Mouse (Mus musculus) kidney, postnatal 0 days (tissue): ENCODE results near the gene Psap. TPM values are rescaled to one million over a fixed set of nuclear protein-coding genes. Genes with fewer than 3 reads are reported as not detected.

Source experiments
- ATAC-seq: fragments of 200-750 bp; cut with Nextera tagmentation; replicated peaks from 2 replicates; pipeline ENCODE4 v1.8.0; 2017; ENCODE audit warnings: low read depth, moderate number of reproducible peaks, moderate TSS enrichment, moderate library complexity; ENCODE audit not compliant: low FRiP score
- DNase-seq: peaks from one replicate; pipeline ENCODE4 v3.0.0-alpha.2; 2016; ENCODE audit warnings: low spot score
- H3K27ac ChIP-seq: fragments of 300-500 bp; sonication (generic); 2 replicates; pipeline ENCODE4 v1.5.1; 2014; ENCODE audit warnings: mild to moderate bottlenecking
- H3K27me3 ChIP-seq: fragments of 300-500 bp; sonication (generic); 2 replicates; pipeline ENCODE4 v1.6.1; 2014; ENCODE audit warnings: low read length, mixed read lengths; ENCODE audit not compliant: insufficient read depth
- H3K36me3 ChIP-seq: fragments of 300-500 bp; sonication (generic); 2 replicates; pipeline ENCODE4 v1.6.1; 2014; ENCODE audit warnings: low read length, mixed read lengths; ENCODE audit not compliant: insufficient read depth
- H3K4me1 ChIP-seq: fragments of 300-500 bp; sonication (generic); replicated peaks from 2 replicates; pipeline ENCODE4 v1.6.1; 2014; ENCODE audit warnings: antibody characterized with exemption, low read length, mixed read lengths; ENCODE audit not compliant: insufficient read depth
- H3K4me2 ChIP-seq: fragments of 300-500 bp; sonication (generic); 2 replicates; pipeline ENCODE4 v1.6.1; 2014; ENCODE audit warnings: mild to moderate bottlenecking, low read length, moderate library complexity, mixed read lengths
- H3K4me3 ChIP-seq: fragments of 300-500 bp; sonication (generic); replicated peaks from 2 replicates; pipeline ENCODE4 v1.5.1; 2014; ENCODE audit warnings: low read depth, low read length
- H3K9ac ChIP-seq: fragments of 300-500 bp; sonication (generic); 2 replicates; pipeline ENCODE4 v1.6.1; 2014; ENCODE audit warnings: low read depth, low read length
- H3K9me3 ChIP-seq: fragments of 300-500 bp; sonication (generic); replicated peaks from 2 replicates; pipeline ENCODE4 v1.6.1; 2016; ENCODE audit warnings: low read length, inconsistent platforms, mixed read lengths
- CTCF ChIP-seq: IDR thresholded peaks from 2 replicates; pipeline ENCODE4 v1.5.1; 2016; ENCODE audit warnings: antibody characterized with exemption, low read depth, mild to moderate bottlenecking, moderate library complexity
- WGBS: fragments of 180-500 bp; shearing (Covaris S2); extraction: QIAGEN DNeasy Blood & Tissue Kit; methylation state at CpG from one replicate; pipeline ENCODE4 v1.1.7; 2014; 5-methylcytosine and 5-hydroxymethylcytosine counted together
- polyA plus RNA-seq: library from polyadenylated mRNA; unstranded; fragments of >200 nt; fragmentation: Nextera tagmentation; extraction: Ambion mirVana; gene quantifications from 2 replicates; pipeline ENCODE4 v1.2.1, GENCODE M21; 2015

Gene Psap
- polyA plus RNA-seq, 1 experiment from 2014 or later, result 142 TPM

GRCm38 (mm10) chr10:60316166-60316565 is 38.7 kb downstream of the Psap start:
- DNase-seq, result no peak
- Histone ChIP-seq H3K36me3 (no peaks in the 10 kb centered on the region), H3K9ac (no peak overlapping the region), H3K9me3 (no peaks in the 10 kb centered on the region), H3K4me3 (no peak overlapping the region), H3K27me3 (no peaks in the 10 kb centered on the region), H3K4me2 (no peak overlapping the region), H3K4me1 (no peaks in the 10 kb centered on the region), H3K27ac (no peak overlapping the region)
- 94% methylated on average over 4 of the region's 4 CpGs for WGBS
- no peak for TF ChIP-seq CTCF
- ATAC-seq, result no peak

GRCm38 (mm10) chr10:60328963-60329650 is 51.7 kb downstream of the Psap start:
- ATAC-seq (no peak), DNase-seq (no peak)
- no peaks in the 10 kb centered on the region for H3K36me3 ChIP-seq
- H3K27ac ChIP-seq, result no peak overlapping the region
- TF ChIP-seq CTCF, result no peak
- no peak overlapping the region for H3K9ac ChIP-seq
- H3K4me2 ChIP-seq, result no peak overlapping the region
- no peaks in the 10 kb centered on the region for H3K9me3 ChIP-seq
- 70% methylated on average over 11 of the region's 11 CpGs for WGBS
- H3K4me1 ChIP-seq, result no peaks in the 10 kb centered on the region
- no peak overlapping the region for H3K4me3 ChIP-seq
- no peaks in the 10 kb centered on the region for H3K27me3 ChIP-seq

- TF ChIP-seq CTCF, result no peak
- no peak for ATAC-seq
Observed at GRCm38 (mm10) chr10:60334583-60334982, 57.2 kb downstream of the Psap start.

GRCm38 (mm10) chr10:60335021-60335420 is 57.6 kb downstream of the Psap start:
- DNase-seq, result no peak
- Histone ChIP-seq H3K4me2 (no peak overlapping the region), H3K27ac (no peak overlapping the region), H3K9me3 (no peaks in the 10 kb centered on the region), H3K36me3 (no peaks in the 10 kb centered on the region), H3K4me1 (no peaks in the 10 kb centered on the region), H3K4me3 (no peak overlapping the region), H3K9ac (no peak overlapping the region), H3K27me3 (no peaks in the 10 kb centered on the region)
- no peak for ATAC-seq
- TF ChIP-seq CTCF, result no peak
- WGBS, result 91% methylated on average over 4 of the region's 4 CpGs

More at GRCm38 (mm10) chr10:60334583-60334982, 57.2 kb downstream of the Psap start:
- H3K27ac ChIP-seq, result no peak overlapping the region
- 70% methylated on average over 7 of the region's 7 CpGs for WGBS
- no peak for DNase-seq
- H3K9ac ChIP-seq, result no peak overlapping the region
- H3K9me3 ChIP-seq, result no peaks in the 10 kb centered on the region
- no peaks in the 10 kb centered on the region for H3K27me3 ChIP-seq
- H3K4me3 ChIP-seq, result no peak overlapping the region
- no peak overlapping the region for H3K4me2 ChIP-seq
- H3K36me3 ChIP-seq, result no peaks in the 10 kb centered on the region
- H3K4me1 ChIP-seq, result no peaks in the 10 kb centered on the region

DNA sequence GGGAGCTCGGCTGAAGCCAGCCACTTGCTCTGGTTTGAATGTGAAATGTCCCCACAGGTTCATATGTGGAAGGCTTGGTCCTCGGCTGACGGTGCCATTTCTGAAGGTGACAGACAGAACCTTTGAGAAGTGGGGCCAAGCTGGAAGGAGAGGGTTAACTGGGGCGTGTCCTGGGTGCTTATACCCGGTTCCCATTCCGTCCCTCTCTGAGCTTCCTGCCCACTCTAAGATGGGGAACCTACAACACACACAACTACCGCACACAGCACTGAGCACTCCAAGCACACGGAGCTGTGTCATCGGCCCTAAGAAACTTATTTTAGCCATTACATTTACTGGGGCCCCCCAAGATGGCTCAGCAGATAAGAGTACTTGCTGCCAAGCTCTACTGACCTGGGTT is 64.1 kb downstream of the Psap start:
- 79% methylated on average over 9 of the region's 9 CpGs for WGBS
- H3K4me2 ChIP-seq, result no peak overlapping the region

DNA sequence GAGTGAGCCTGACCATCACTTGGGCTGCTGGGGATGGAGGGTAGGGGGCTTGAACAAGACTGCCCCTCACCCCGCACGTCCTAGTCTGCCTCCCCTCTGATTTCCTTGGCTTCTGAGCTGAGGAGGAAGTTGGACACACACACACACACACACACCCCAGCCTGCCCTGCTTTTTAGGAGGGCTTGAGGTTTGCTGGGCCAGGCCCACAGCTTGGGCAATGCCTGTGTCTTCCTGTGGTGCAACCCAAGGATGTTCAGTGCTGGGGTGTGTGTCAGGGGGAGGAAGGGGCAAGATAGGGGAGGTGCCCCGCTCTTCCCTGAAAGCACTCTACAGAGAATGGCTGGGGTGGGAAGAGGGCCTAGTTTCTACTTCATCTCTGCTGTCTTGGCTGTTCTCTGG is 66.7 kb downstream of the Psap start:
- no peak for DNase-seq
- H3K9me3 ChIP-seq, result no peaks in the 10 kb centered on the region
- H3K4me2 ChIP-seq, result no peak overlapping the region
- H3K27me3 ChIP-seq, result 0 out of 2 replicates have a peak, but pooled peaks cover 2% of the 10 kb centered on the region
- no peak for ATAC-seq
- H3K27ac ChIP-seq, result no peak overlapping the region
- H3K36me3 ChIP-seq, result no peaks in the 10 kb centered on the region
- WGBS, result 74% methylated on average over 3 of the region's 3 CpGs
- no peak overlapping the region for H3K4me3 ChIP-seq
- H3K4me1 ChIP-seq, result peaks cover 10% of the 10 kb centered on the region; the same call in 1 of the 2 replicates
- TF ChIP-seq CTCF, result no peak
- no peak overlapping the region for H3K9ac ChIP-seq

More for the DNA sequence above, 64.1 kb downstream of the Psap start:
- H3K27ac ChIP-seq, result no peak overlapping the region
- H3K9me3 ChIP-seq, result no peaks in the 10 kb centered on the region
- H3K4me1 ChIP-seq, result 0 out of 2 replicates have a peak, but pooled peaks cover 4% of the 10 kb centered on the region
- DNase-seq, result no peak
- H3K27me3 ChIP-seq, result no peaks in the 10 kb centered on the region
- H3K4me3 ChIP-seq, result no peak overlapping the region
- ATAC-seq, result no peak
- no peaks in the 10 kb centered on the region for H3K36me3 ChIP-seq
- TF ChIP-seq CTCF, result no peak
- H3K9ac ChIP-seq, result no peak overlapping the region

GRCm38 (mm10) chr10:60346056-60346455 is 68.6 kb downstream of the Psap start:
- WGBS, result 82% methylated on average over 4 of the region's 4 CpGs

More at GRCm38 (mm10) chr10:60346056-60346455, 68.6 kb downstream of the Psap start:
- Histone ChIP-seq H3K4me2 (no peak overlapping the region), H3K4me1 (peaks cover 12% of the 10 kb centered on the region), H3K9me3 (no peaks in the 10 kb centered on the region), H3K27me3 (0 out of 2 replicates have a peak, but pooled peaks cover 2% of the 10 kb centered on the region), H3K27ac (no peak overlapping the region), H3K36me3 (no peaks in the 10 kb centered on the region), H3K9ac (no peak overlapping the region), H3K4me3 (no peak overlapping the region)
- no peak for ATAC-seq
- DNase-seq, result no peak
- TF ChIP-seq CTCF, result no peak
